Mouse (Mus musculus): Measurements from ENCODE around the gene Plekho2. TPM values are rescaled to one million over a fixed set of nuclear protein-coding genes. Genes with fewer than 3 reads are reported as not detected.

The Plekho2 gene
- total and polyA plus RNA-seq, 3 experiments = 7.6 to 12.9 TPM; not detected in 1

Other genes starting within 250 kb of the Plekho2 start
- 20.3 and 22.8 TPM in 2 replicates for gene Pdcd7, start 233.9 kb downstream of the Plekho2 start, total RNA-seq (2012; rRNA removed)
- gene Pdcd7, start 233.9 kb downstream of the Plekho2 start, polyA plus RNA-seq (2012; ENCODE audit: insufficient read depth in 1 of 2, insufficient read length in 2 of 2, low read depth in 1 of 2, low replicate concordance in 2 of 2, missing spikeins in 1 of 2) = 10 to 100 TPM in 1 of 2 experiments, not detected in 1; 34.5 TPM
- not detected in 2 replicates for gene Ubap1l, start 219.0 kb downstream of the Plekho2 start, total RNA-seq (2012; rRNA removed)
- under 1 TPM in 1 of 2 experiments, not detected in 1; 0.08 TPM for gene Ubap1l, start 219.0 kb downstream of the Plekho2 start, polyA plus RNA-seq (2012; ENCODE audit: insufficient read depth in 1 of 2, insufficient read length in 2 of 2, low read depth in 1 of 2, low replicate concordance in 2 of 2, missing spikeins in 1 of 2)
- gene Kbtbd13, start 188.4 kb downstream of the Plekho2 start, total RNA-seq (2012; rRNA removed) = not detected in 2 replicates
- not detected for gene Kbtbd13, start 188.4 kb downstream of the Plekho2 start, polyA plus RNA-seq (2012; ENCODE audit: insufficient read depth in 1 of 2, insufficient read length in 2 of 2, low read depth in 1 of 2, low replicate concordance in 2 of 2, missing spikeins in 1 of 2)
- 0.10 and 0.12 TPM in 2 replicates for gene Rasl12, start 181.5 kb downstream of the Plekho2 start, total RNA-seq (2012; rRNA removed)
- under 1 TPM in 1 of 2 experiments, not detected in 1; 0.19 TPM for gene Rasl12, start 181.5 kb downstream of the Plekho2 start, polyA plus RNA-seq (2012; ENCODE audit: insufficient read depth in 1 of 2, insufficient read length in 2 of 2, low read depth in 1 of 2, low replicate concordance in 2 of 2, missing spikeins in 1 of 2)
- gene Slc51b, start 157.1 kb downstream of the Plekho2 start, total RNA-seq (2012; rRNA removed) = not detected in 2 replicates
- gene Slc51b, start 157.1 kb downstream of the Plekho2 start, polyA plus RNA-seq (2012; ENCODE audit: insufficient read depth in 1 of 2, insufficient read length in 2 of 2, low read depth in 1 of 2, low replicate concordance in 2 of 2, missing spikeins in 1 of 2) = not detected
- 10.6 and 10.9 TPM in 2 replicates for gene Mtfmt, start 144.3 kb downstream of the Plekho2 start, total RNA-seq (2012; rRNA removed)
- gene Mtfmt, start 144.3 kb downstream of the Plekho2 start, polyA plus RNA-seq (2012; ENCODE audit: insufficient read depth in 1 of 2, insufficient read length in 2 of 2, low read depth in 1 of 2, low replicate concordance in 2 of 2, missing spikeins in 1 of 2) = 10 to 100 TPM in 1 of 2 experiments, not detected in 1; 14.2 TPM
- 21.7 and 22.7 TPM in 2 replicates for gene Spg21, start 119.1 kb downstream of the Plekho2 start, total RNA-seq (2012; rRNA removed)
- gene Spg21, start 119.1 kb downstream of the Plekho2 start, polyA plus RNA-seq (2012; ENCODE audit: insufficient read depth in 1 of 2, insufficient read length in 2 of 2, low read depth in 1 of 2, low replicate concordance in 2 of 2, missing spikeins in 1 of 2) = 10 to 100 TPM in 1 of 2 experiments, not detected in 1; 25.9 TPM
- gene Ankdd1a, start 59.8 kb downstream of the Plekho2 start, total RNA-seq (2012; rRNA removed) = not detected in 2 replicates
- gene Ankdd1a, start 59.8 kb downstream of the Plekho2 start, polyA plus RNA-seq (2012; ENCODE audit: insufficient read depth in 1 of 2, insufficient read length in 2 of 2, low read depth in 1 of 2, low replicate concordance in 2 of 2, missing spikeins in 1 of 2) = under 1 TPM in 1 of 2 experiments, not detected in 1; 0.06 TPM
- 15.5 and 22.5 TPM in 2 replicates for gene Pif1, start 7.1 kb upstream of the Plekho2 start, total RNA-seq (2012; rRNA removed)
- gene Pif1, start 7.1 kb upstream of the Plekho2 start, polyA plus RNA-seq (2012; ENCODE audit: insufficient read depth in 1 of 2, insufficient read length in 2 of 2, low read depth in 1 of 2, low replicate concordance in 2 of 2, missing spikeins in 1 of 2) = 10 to 100 TPM in 1 of 2 experiments, not detected in 1; 14.9 TPM
- gene Rbpms2, start 49.6 kb upstream of the Plekho2 start, total RNA-seq (2012; rRNA removed) = not detected in 2 replicates
- gene Rbpms2, start 49.6 kb upstream of the Plekho2 start, polyA plus RNA-seq (2012; ENCODE audit: insufficient read depth in 1 of 2, insufficient read length in 2 of 2, low read depth in 1 of 2, low replicate concordance in 2 of 2, missing spikeins in 1 of 2) = under 1 TPM in 1 of 2 experiments, not detected in 1; 0.22 TPM
- 16.4 and 18.1 TPM in 2 replicates for gene Oaz2, start 88.0 kb upstream of the Plekho2 start, total RNA-seq (2012; rRNA removed)
- 10 to 100 TPM in 1 of 2 experiments, not detected in 1; 34.6 TPM for gene Oaz2, start 88.0 kb upstream of the Plekho2 start, polyA plus RNA-seq (2012; ENCODE audit: insufficient read depth in 1 of 2, insufficient read length in 2 of 2, low read depth in 1 of 2, low replicate concordance in 2 of 2, missing spikeins in 1 of 2)
- 2.9 and 3.6 TPM in 2 replicates for gene Zfp609, start 247.5 kb upstream of the Plekho2 start, total RNA-seq (2012; rRNA removed)
- gene Zfp609, start 247.5 kb upstream of the Plekho2 start, polyA plus RNA-seq (2012; ENCODE audit: insufficient read depth in 1 of 2, insufficient read length in 2 of 2, low read depth in 1 of 2, low replicate concordance in 2 of 2, missing spikeins in 1 of 2) = 10 to 100 TPM in 1 of 2 experiments, not detected in 1; 26.5 TPM

Measured in MEL (cell line).